Mouse (Mus musculus): ENCODE data around the gene Ift88. TPM values are rescaled to one million over a fixed set of nuclear protein-coding genes. Genes with fewer than 3 reads are reported as not detected.

Ift88 gene
- total and polyA plus RNA-seq, 3 experiments, result 8.4 to 15.1 (median 12.9) TPM

DNA sequence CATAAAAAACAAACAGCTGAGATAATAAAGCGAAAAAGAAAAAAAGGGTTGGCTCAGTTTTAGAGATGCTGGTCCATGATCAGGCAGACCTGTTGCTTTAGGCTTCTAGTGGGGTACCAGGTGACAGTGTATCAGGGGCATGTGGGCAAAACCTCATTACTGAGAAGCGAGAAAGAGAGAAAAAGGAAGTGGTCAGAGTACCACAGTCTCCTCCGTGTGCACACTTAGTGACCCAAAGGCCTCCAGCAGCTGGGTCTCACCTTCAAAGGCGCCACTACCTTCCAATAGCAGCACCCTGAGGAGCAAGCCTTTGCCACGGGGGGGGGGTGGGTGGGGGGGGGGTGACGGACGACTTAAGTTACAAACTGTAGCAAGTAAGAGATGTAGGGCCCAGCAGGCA, 103.3 kb downstream of the Ift88 start:
- H3K9me3 ChIP-seq (replicated peaks), result no peaks in the 10 kb centered on the region
- ATAC-seq (ENCODE audit: extremely low read depth, insufficient number of reproducible peaks, low FRiP score, poor library complexity, severe bottlenecking), result no peak
- H3K27me3 ChIP-seq (ENCODE audit: insufficient read depth, low read length), result peaks cover 78% of the 10 kb centered on the region

DNA sequence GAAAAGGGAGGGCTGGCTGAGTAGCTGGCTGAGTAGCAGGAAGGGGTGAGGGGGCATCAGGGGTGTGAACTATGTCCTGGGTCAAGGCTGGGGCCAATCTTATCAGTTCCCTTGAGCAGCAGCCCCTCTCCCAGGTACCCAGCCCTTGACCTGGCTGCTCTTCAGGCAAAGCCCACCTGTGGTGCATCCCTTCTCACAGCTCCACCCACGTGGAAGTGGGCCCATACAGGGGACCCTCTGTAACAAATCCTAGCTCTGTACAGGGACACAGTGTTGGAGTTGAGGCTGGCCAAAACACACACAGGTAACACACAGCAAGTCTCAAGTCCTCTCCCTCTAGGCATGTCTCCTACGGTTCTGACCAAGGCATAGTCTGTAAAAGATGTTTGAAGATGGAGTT, 103.7 kb downstream of the Ift88 start:
- H3K27me3 ChIP-seq (ENCODE audit: insufficient read depth, low read length), result peaks cover 79% of the 10 kb centered on the region
- no peaks in the 10 kb centered on the region for H3K36me3 ChIP-seq (replicated peaks)
- no peak for TF ChIP-seq GATA1 (IDR thresholded peaks at IDR 0.05; ENCODE audit: borderline replicate concordance, low read length)
- no peak for ATAC-seq (ENCODE audit: extremely low read depth, insufficient number of reproducible peaks, low FRiP score, poor library complexity, severe bottlenecking)
- no peak overlapping the region for H3K4me3 ChIP-seq (ENCODE audit: low read depth, low read length)
- no peak for DNase-seq (ENCODE audit: low spot score)
- H3K4me1 ChIP-seq (ENCODE audit: insufficient read depth, low read depth, low read length), result peaks cover 31% of the 10 kb centered on the region
- H3K9me3 ChIP-seq (replicated peaks), result no peaks in the 10 kb centered on the region

More for the DNA sequence above, 103.3 kb downstream of the Ift88 start:
- H3K4me3 ChIP-seq (ENCODE audit: low read depth, low read length), result no peak overlapping the region
- no peaks in the 10 kb centered on the region for H3K36me3 ChIP-seq (replicated peaks)
- no peak for DNase-seq (ENCODE audit: low spot score)
- TF ChIP-seq GATA1 (IDR thresholded peaks at IDR 0.05; ENCODE audit: borderline replicate concordance, low read length) (no peak), POLR2AphosphoS5 (IDR thresholded peaks at IDR 0.05; ENCODE audit: insufficient replicate concordance, low read depth, low read length) (no peak), TAL1 (conservative IDR thresholded peaks at IDR 0.05; ENCODE audit: low read depth, low read length) (no peak), GATA2 (IDR thresholded peaks at IDR 0.05; ENCODE audit: borderline replicate concordance, low read depth, low read length) (no peak), CTCF (IDR thresholded peaks at IDR 0.05; ENCODE audit: low read depth, low read length) (no peak)
- H3K4me1 ChIP-seq (ENCODE audit: insufficient read depth, low read depth, low read length), result peaks cover 31% of the 10 kb centered on the region

DNA sequence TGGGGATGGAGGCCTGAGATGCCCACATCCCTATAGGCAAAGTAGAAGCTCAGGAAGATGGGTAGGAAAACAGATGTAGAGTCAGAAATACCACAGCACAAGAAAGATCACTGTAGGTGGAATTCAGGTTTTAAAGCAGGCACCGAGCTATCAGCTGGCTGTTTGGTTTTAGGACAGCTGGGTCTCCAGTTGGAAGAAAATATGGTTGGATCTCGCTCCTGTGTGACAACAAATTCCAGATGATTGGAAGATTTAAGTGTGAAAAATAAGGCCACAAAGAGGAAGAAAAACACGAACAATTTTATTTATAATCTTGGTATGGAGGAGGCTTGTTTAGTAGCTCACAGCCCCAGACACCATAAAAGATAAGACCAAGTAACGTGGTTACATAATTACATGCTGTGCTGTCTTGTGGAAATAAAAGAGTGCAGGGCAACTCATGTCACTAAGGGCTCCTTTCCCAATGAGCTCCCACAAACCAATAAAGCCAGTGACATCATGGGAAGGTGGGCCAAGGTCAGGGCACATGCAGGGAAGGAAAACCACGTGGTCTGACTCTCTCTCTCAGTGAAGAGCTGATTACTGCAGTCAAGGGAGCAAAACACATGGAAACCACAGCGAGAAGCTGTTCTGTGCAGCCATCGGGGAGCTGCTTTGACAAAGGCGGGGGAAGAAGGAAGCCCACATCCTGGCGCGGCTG, 105.4 kb downstream of the Ift88 start:
- Histone ChIP-seq H3K4me3 (ENCODE audit: low read depth, low read length) (no peak overlapping the region), H3K36me3 (replicated peaks) (no peaks in the 10 kb centered on the region), H3K4me1 (ENCODE audit: insufficient read depth, low read depth, low read length) (peaks cover 31% of the 10 kb centered on the region), H3K27me3 (ENCODE audit: insufficient read depth, low read length) (peaks cover 70% of the 10 kb centered on the region), H3K9me3 (replicated peaks) (no peaks in the 10 kb centered on the region)
- TF ChIP-seq GATA2 (IDR thresholded peaks at IDR 0.05; ENCODE audit: borderline replicate concordance, low read depth, low read length) (no peak), TAL1 (conservative IDR thresholded peaks at IDR 0.05; ENCODE audit: low read depth, low read length) (no peak), CTCF (IDR thresholded peaks at IDR 0.05; ENCODE audit: low read depth, low read length) (no peak), POLR2AphosphoS5 (IDR thresholded peaks at IDR 0.05; ENCODE audit: insufficient replicate concordance, low read depth, low read length) (no peak), GATA1 (IDR thresholded peaks at IDR 0.05; ENCODE audit: borderline replicate concordance, low read length) (no peak)
- DNase-seq (ENCODE audit: low spot score), result no peak
- ATAC-seq (ENCODE audit: extremely low read depth, insufficient number of reproducible peaks, low FRiP score, poor library complexity, severe bottlenecking), result no peak

DNA sequence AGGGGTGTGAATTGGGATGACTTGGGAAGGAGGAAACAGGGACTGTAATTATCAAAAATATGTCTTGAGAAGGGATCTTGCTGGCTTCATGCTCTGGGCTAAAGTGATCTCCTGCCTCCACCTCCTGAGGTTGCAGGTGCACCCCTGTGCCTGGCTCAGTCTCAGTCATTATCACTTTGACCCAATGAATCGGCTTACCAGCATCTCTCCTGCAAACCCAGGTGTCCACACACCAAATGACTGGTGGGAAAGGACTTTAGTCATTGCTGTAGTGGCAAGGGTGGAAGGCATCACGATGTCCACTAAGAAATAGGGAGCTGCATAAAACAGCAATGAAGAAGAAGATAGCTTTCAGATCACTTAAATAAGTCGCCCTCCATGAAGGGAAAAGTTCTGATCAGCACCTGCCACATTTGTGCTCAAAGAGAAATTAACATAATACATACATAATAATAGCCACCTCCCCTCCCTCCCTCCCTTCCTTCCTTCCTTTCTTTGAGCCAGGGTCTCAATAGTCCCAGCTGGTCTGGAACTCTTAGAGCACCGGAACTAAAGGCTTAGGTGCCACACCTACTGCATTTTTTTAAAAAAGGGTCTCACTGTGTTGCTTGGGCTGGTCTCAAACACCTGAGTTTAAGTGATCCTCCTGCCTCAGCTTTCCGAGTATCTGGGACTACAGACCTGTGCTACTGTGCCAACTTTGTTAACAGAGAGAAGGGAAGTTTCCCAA, 106.1 kb downstream of the Ift88 start:
- no peak overlapping the region for H3K4me3 ChIP-seq (ENCODE audit: low read depth, low read length)

DNA sequence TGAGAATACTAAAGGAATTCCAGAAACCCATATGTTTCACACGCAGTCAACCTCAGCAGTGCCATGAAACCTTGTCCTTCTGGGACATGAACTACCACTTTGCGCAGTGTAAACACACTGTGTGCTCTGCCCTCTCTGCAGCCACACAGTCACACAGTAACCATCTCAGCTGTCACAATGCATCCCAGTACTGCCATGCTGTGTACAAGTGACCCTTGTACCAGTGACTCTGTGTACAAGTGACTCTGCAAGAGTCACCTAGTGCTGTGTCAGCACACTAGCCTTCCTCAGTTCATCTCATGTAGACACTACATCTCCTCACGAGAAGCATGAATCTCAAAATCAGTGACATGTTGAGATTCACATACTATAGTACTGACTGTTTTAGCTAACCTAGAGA, 108.7 kb downstream of the Ift88 start:
- peaks cover 8% of the 10 kb centered on the region for H3K4me1 ChIP-seq (ENCODE audit: insufficient read depth, low read depth, low read length)
- H3K27me3 ChIP-seq (ENCODE audit: insufficient read depth, low read length), result peaks cover 75% of the 10 kb centered on the region
- H3K9me3 ChIP-seq (replicated peaks), result no peaks in the 10 kb centered on the region
- no peak for DNase-seq (ENCODE audit: low spot score)
- no peak for ATAC-seq (ENCODE audit: extremely low read depth, insufficient number of reproducible peaks, low FRiP score, poor library complexity, severe bottlenecking)
- no peak overlapping the region for H3K4me3 ChIP-seq (ENCODE audit: low read depth, low read length)
- no peaks in the 10 kb centered on the region for H3K36me3 ChIP-seq (replicated peaks)
- TF ChIP-seq GATA2 (IDR thresholded peaks at IDR 0.05; ENCODE audit: borderline replicate concordance, low read depth, low read length) (no peak), GATA1 (IDR thresholded peaks at IDR 0.05; ENCODE audit: borderline replicate concordance, low read length) (no peak), CTCF (IDR thresholded peaks at IDR 0.05; ENCODE audit: low read depth, low read length) (no peak), TAL1 (conservative IDR thresholded peaks at IDR 0.05; ENCODE audit: low read depth, low read length) (no peak)

More for the DNA sequence above, 106.1 kb downstream of the Ift88 start:
- no peaks in the 10 kb centered on the region for H3K9me3 ChIP-seq (replicated peaks)
- DNase-seq (ENCODE audit: low spot score) (no peak), ATAC-seq (ENCODE audit: extremely low read depth, insufficient number of reproducible peaks, low FRiP score, poor library complexity, severe bottlenecking) (no peak)
- H3K27me3 ChIP-seq (ENCODE audit: insufficient read depth, low read length), result peaks cover 70% of the 10 kb centered on the region
- no peaks in the 10 kb centered on the region for H3K36me3 ChIP-seq (replicated peaks)
- no peak for TF ChIP-seq GATA1 (IDR thresholded peaks at IDR 0.05; ENCODE audit: borderline replicate concordance, low read length)
- TF ChIP-seq GATA2 (IDR thresholded peaks at IDR 0.05; ENCODE audit: borderline replicate concordance, low read depth, low read length), result no peak
- no peak for TF ChIP-seq TAL1 (conservative IDR thresholded peaks at IDR 0.05; ENCODE audit: low read depth, low read length)
- no peak for TF ChIP-seq POLR2AphosphoS5 (IDR thresholded peaks at IDR 0.05; ENCODE audit: insufficient replicate concordance, low read depth, low read length)
- TF ChIP-seq CTCF (IDR thresholded peaks at IDR 0.05; ENCODE audit: low read depth, low read length), result no peak
- peaks cover 26% of the 10 kb centered on the region for H3K4me1 ChIP-seq (ENCODE audit: insufficient read depth, low read depth, low read length)

DNA sequence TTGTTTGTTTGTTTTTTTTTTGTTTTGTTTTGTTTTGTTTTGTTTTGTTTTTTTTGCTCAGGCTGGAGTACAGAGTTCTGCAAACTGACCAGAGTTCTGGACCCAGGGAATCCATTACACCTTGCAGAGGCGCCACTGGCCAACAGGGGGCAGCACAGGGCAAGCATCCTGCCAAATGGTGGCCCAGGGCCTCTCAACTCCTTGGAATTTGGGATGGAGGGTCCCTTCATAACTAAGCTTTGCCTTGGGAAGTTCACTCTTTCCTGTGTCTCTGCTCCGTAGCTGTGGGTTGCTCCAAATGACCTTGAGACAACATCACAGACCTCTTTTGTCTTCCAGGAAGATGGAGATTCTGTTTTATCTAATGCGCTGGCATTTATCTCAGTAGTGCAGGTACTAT, 109.4 kb downstream of the Ift88 start:
- TF ChIP-seq CTCF (IDR thresholded peaks at IDR 0.05; ENCODE audit: low read depth, low read length) (peak; percentile 65), GATA2 (IDR thresholded peaks at IDR 0.05; ENCODE audit: borderline replicate concordance, low read depth, low read length) (no peak)
- H3K4me3 ChIP-seq (ENCODE audit: low read depth, low read length), result no peak overlapping the region
- DNase-seq (ENCODE audit: low spot score) (no peak), ATAC-seq (ENCODE audit: extremely low read depth, insufficient number of reproducible peaks, low FRiP score, poor library complexity, severe bottlenecking) (peak; percentile 19; the same call in 1 of the 2 replicates)
- H3K36me3 ChIP-seq (replicated peaks), result no peaks in the 10 kb centered on the region
- peaks cover 6% of the 10 kb centered on the region for H3K4me1 ChIP-seq (ENCODE audit: insufficient read depth, low read depth, low read length)
- peaks cover 76% of the 10 kb centered on the region for H3K27me3 ChIP-seq (ENCODE audit: insufficient read depth, low read length)
- H3K9me3 ChIP-seq (replicated peaks), result no peaks in the 10 kb centered on the region

Data from G1E (cell line).